Mouse (Mus musculus): ENCODE results near the gene Il7r. TPM values are rescaled to one million over a fixed set of nuclear protein-coding genes. Genes with fewer than 3 reads are reported as not detected.

The Il7r gene
- total RNA-seq, 2 experiments from 2014 or later, result 0.34 to 0.65 TPM

GRCm38 (mm10) chr15:9472167-9472566 is 57.8 kb downstream of the Il7r start:
- DNase-seq (ENCODE audit: low spot score in 2 of 2), result no peak

DNA sequence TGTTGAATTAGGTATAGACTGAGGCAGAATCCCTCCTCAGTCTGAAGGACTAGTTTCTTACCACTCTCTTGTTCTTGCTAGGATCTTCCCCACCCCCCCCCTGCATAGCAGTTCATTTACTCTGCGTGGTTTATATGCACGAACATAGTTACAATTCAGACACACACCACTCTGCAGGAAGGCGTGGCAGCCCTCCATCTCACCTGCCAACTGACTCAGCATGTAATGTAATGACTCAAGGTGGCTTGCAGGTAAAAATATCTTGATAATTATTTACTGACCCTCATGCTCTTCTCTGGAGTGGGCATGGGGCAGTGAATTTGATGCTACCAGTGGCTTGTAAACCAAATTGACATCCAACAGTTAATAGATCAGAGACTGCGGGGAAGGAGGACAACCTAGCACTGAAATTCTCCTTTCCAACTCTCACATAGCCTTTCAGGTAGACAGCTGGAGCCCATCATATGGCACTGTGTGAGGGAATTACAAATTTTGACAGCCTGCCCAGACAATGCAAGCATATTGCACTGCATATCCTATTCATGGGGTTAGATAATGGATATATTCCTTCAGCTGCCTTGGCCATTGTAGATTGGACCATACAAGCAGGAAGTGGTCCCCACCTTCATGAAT is 58.8 kb downstream of the Il7r start:
- DNase-seq (ENCODE audit: low spot score in 2 of 2), result no peak

DNA sequence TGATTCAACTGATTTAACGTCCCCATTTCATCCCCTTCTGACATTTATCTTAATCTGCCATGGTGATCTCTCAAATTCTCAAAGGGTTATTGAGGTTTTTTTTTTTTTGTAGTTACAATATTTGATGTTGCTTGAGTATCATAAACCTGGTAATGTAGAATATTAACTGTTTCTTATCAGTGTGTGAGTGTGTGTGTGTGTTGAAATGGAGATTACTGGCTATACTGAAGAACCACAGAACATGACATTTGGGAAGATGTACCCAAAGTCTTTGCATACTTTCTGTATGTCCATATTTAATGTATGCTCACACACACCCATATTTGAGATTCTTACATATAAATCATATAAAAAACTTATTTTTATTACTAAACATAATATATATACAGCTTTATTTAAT is 65.9 kb downstream of the Il7r start:
- DNase-seq (ENCODE audit: low spot score in 2 of 2), result no peak

GRCm38 (mm10) chr15:9463521-9464027 is 66.4 kb downstream of the Il7r start:
- no peak for DNase-seq (ENCODE audit: low spot score in 2 of 2)

Other genes starting within 250 kb of the Il7r start
- 1 to 10 TPM; 2.5 to 2.6 TPM for gene Ugt3a2, start 194.6 kb downstream of the Il7r start, total RNA-seq (2021)
- gene Capsl, start 94.1 kb downstream of the Il7r start, total RNA-seq (2021), result under 1 TPM in 1 of 2 experiments, not detected in 1; 0.53 TPM
- gene Spef2, start 218.7 kb upstream of the Il7r start, total RNA-seq (2021), result under 1 TPM; 0.56 to 0.92 TPM